Mouse (Mus musculus): ENCODE data around the gene Ntrk2.

GRCm38 (mm10) chr13:58958171-58958904, 152.0 kb downstream of the Ntrk2 start:
- no peak for TF ChIP-seq CTCF (IDR thresholded peaks at IDR 0.05 in 2 of 3, conservative IDR thresholded peaks at IDR 0.05 in 1 of 3; ENCODE audit: control insufficient read depth in 1 of 3, insufficient read depth in 1 of 3, low read depth in 2 of 3, low read length in 3 of 3, poor library complexity in 1 of 3, severe bottlenecking in 1 of 3)
- TF ChIP-seq UBTF (IDR thresholded peaks at IDR 0.05; ENCODE audit: borderline replicate concordance, insufficient read depth, low read depth, low read length), result no peak
- TF ChIP-seq TCF12 (IDR thresholded peaks at IDR 0.05; ENCODE audit: low read depth, low read length), result no peak
- no peak for TF ChIP-seq POLR2AphosphoS5 (IDR thresholded peaks at IDR 0.05; ENCODE audit: borderline replicate concordance, low read depth, low read length)
- TF ChIP-seq MEF2A (IDR thresholded peaks at IDR 0.05; ENCODE audit: extremely low read depth, insufficient replicate concordance, low read depth, low read length, poor library complexity, severe bottlenecking), result no peak
- TF ChIP-seq POLR2A (IDR thresholded peaks at IDR 0.05; ENCODE audit: control insufficient read depth in 1 of 2, insufficient read depth in 1 of 2, low read depth in 1 of 2, low read length in 2 of 2, poor library complexity in 1 of 2), result no peak
